Mouse (Mus musculus) testis, postnatal 10 days (tissue): ENCODE results near the gene Slc25a27.

Source experiments
- DNase-seq: peaks from one replicate; pipeline ENCODE4 v3.0.0; 2021; ENCODE audit warnings: low spot score

Slc25a27 gene

DNA sequence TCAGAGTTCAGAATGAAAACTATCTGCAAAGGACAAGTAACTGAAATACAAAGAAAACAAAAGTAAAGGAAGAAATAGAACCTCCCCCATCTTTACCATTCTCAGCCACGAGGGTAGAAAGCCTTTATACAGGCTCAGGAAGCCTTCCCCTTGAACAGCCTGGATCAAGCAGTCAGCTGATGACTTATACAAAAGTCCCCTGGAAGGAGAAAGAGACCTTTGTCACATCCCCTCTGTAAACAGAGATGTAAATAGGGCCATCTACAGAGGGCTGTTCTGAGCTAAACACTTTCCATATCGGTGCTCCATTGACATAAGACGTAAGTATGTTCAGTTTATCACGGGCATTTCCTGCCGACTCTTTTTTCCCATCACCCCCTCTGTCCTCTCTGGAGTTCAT is 20.1 kb downstream of the Slc25a27 start:
- DNase-seq: peak; percentile 3

DNA sequence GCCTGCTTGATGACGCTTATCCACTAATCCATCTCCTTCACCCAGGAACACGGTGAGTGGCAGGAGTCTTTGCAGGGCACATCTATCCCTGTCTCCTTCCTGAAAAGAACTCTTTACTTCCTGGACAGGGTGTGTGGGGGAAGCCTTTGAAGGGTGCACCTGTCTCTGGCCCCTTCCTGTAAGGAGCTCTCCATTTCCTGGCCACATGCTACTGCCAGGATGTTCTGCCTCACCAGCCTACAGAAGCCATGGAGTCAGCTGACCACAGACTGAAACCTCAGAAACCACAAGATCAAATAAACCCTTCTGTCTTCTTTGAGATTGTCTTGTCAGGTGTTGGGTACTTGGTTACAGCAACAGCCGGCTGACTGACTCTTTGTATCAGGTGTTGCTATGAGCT is 21.9 kb downstream of the Slc25a27 start:
- peak; percentile 23 for DNase-seq

DNA sequence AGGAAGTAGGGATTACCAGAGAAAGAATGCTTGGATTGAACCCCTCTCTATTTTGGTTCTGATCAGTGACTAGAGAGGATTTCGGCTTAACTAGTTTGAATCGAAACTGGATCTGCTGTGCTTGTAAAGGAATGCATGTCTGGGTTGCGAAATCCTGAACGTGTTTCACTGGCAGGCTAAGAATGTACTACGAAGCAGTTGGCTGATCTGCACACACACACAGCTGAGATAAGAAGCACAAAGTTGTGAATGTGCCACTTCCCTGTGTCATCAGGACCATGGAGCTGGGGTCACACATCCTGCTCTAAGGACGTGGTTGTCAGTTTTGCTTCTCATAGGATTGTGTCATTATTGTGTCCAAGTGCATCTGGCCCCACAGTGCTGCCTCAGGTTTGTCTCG is 22.6 kb downstream of the Slc25a27 start:
- DNase-seq: no peak

DNA sequence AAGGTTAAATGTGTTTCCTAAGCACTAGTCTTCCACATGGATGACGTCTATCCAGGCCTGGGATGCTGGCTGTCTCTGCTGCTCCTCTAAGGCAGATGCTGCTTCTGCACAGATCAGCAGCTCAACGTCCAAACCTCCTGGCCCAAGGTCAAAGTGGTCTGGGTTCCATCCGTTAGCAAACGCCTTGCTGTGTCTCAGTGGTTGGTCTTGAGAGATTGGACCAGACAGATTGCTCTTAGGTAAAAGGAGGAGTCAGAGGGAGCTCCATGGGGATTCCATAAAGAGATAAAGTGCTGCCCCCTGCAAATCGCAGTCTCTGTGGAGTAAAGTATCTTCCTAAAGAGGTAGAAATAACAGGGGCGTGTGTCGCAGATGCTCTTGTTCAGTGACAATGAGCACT is 23.8 kb downstream of the Slc25a27 start:
- no peak for DNase-seq

DNA sequence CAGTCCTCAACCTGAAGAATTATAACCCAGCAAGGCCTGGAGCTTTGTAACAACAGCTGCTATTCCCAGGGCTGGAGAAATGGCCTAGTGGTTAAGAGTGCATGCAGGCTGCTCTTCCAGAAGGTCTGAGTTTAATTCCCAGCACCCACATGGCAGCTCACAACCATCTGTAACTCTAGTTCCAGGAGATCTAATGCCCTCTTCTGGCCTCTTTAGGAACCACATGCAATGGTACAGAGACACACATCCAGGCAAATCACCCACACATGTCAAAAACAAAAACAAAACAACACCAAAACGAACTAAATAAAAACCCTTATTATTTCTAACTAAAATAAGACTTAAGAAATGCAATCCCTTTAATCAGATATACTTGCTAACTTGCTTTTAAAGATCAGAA is 26.2 kb downstream of the Slc25a27 start:
- no peak for DNase-seq

DNA sequence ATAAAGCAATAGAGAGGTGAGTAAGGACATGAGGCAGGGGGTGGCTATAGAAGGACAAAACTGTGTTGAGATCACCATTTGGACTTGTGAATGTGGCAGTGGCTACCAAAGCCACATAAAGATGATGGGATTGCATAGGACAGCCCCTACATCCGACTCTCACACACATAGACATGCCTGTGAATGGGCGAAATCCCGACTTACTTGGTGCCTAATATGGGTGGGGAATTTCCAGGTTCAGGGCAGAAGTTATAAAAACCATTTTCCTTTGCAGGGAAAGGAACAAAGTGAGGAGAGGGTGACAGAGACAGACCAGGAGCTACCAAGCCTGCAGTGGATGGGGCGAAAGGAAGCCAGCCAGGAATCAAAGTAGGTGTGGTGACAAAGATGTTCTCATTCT is 29.9 kb downstream of the Slc25a27 start:
- no peak for DNase-seq

DNA sequence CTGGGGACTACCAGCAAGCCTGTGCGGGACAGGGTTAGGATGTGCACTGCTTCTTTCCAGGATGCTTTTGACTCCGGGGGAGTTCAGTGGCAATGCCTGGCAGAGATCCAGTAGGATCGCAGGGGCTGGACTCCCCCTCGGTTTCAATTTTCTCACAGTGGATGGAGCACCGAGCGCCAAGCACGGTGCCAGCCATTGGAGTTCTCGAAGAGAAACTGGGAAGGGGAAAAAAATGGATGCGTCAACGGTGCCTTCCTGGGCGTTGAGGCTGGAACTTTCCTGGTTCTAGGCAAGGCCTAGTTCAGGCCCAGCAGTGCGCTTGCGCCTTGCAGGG is 36.6 kb downstream of the Slc25a27 start:
- no peak for DNase-seq

DNA sequence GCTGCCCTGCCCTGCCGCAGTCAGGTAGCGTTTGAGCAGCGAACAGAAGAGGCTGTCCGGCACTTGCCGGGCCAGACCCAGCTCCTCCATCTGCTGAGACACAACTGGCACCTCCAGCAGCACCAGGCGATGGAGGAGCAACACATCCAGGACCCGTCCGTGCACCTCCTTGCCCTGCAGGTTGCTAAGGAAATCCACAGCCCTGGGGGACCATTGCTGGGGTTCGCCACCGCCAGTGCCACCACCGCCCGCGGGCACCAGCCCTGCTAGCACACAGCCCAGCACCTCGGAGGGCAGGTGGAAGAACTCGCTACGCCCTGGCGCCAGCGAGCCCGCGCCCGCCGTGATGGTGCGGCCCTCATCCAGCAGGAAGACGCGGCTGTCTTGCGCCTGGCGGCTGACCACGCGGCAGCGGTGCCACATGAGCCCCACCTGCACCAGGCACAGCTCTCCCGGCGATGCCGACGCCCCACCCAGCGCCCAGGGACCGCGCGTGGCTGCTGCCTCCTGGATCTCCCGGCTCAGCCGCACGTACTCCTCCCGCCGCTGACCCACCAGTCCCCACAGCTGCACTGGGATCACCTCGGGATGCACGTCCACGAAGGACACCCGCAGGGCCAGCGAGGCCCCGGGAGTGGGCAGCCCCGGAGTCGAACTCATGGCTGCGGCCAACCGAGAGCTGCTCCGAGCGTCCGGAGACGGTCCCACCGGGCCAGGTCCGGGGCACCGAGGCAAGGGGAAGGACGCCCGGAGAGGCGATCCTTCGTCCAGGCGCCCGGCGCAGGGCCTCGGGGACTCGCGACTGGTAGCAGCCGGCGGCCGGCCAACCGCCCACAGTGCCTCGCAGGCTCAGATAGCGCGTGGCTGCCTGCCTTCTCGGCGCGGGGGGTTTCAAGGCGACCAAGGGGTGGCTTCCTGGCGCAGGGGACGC is 37.3 kb downstream of the Slc25a27 start, which contains the start of gene Tdrd6:
Gene Tdrd6, minus strand, starts transcription at position 804 of the 931 bp plus-strand sequence.
- peak; percentile 47 for DNase-seq

DNA sequence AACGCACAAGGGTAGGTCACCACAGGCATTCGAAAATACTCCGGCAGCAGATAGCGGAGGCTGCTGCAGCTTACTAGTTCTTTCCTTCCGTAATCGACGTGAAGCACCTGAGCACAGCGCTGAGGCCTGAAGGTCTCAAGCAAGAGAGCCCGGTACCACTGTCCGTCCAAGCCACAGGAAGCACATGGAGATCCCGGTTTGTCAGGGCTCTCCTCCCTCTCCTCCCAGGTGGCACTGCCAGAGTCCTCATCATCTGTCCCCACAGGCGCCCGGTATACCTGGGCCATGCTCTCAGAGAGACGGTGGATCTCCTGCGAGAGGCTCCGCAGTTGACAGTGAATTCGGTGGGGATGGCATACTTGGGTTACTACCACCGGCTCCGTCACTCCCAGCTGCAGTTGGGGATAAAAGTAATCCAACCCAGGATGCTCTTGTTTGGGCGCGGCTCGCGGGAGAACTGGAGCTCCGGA is 38.0 kb downstream of the Slc25a27 start:
- no peak for DNase-seq

DNA sequence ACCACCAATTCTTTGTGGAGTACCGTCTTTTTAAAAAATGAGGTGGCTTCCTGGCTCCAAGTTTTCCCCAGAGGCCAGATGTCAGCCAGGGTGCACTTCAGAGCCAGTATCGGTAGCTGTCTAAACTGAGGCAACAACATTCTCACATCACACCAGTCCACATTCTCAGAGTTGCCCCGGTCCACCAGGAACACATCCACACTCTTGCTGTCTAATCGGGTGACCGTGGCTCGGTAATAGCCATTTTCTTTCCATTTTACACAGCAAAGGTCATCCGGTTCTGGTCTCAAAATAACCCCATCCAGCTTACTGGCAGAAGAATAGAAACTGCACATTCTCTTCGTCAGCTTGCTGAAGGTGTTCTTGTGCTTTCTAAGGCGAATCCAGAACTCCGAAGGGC is 38.8 kb downstream of the Slc25a27 start:
- no peak for DNase-seq

DNA sequence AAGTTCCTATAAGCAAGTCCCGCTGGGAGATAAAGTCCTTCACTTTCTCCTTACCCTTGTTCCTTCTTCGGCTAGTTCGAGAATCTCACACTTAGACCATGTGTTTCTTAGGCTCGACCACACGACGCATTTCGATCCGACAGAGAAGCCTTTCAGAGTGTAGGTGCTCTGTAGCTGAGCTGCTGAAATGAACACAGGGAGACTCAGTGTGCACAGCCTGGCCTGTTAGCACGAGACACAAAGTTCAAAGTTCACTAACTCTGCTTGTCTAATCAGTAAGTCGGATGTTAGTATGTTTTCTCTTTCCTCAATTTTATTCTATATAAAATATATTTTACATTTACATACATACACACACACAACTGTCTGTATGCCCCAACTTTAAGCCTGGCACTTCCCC is 44.9 kb downstream of the Slc25a27 start:
- DNase-seq: no peak

DNA sequence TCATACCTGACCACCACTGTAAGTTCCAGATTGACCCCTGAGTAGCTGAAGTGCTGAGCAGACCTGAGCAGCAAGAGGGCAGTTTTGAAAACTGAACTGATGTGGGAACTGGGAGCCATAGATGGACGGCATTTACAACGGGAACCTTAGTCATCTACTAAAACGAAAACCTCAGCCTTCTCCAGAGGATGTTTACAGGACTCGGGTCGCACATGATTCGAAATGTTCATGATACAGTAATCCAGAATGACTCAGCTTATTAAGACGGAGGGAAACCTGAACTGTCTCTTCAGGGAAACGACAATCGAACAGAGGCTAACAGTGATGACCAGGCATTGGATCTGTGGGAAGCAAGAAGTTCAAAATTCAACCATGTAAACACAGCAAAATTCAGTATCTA is 47.9 kb downstream of the Slc25a27 start:
- no peak for DNase-seq

DNA sequence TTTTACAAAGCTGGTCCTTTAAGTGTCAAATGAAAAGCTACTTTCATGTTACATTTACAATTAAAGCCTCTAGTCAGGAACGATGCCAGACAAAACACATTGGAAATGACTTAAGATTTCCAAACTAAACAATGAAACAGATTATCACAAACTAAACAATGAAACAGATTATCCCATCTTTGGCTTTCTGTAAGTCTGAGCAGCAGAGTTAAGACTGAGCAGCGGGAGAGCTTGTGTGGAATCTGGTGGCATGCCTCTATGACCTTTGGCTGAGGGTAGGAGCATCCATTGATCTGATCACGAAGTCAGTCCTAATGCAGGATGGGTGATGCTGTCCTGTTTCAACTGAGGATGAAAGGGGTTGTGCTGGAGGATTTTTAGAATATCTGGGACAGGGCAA is 54.8 kb downstream of the Slc25a27 start:
- no peak for DNase-seq

DNA sequence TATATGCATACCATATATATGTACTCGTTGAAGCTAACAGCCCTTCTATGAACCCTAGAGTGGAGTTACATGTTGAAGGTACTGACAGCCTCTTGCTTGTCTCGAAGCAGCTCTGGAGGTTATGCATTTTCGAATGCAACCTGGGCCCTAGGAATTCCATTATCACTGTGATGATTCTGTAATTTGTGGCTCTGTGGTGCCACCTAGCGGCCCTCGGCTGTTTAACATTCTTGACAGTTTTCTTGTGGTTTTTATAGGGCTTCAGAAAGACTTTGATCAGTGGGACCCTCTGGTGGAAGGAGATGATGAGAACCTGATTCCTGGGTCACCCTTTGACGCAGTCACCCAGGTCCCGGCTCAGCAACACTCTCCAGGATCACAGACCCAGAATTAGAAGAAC is 55.4 kb downstream of the Slc25a27 start:
- DNase-seq: peak; percentile 68

DNA sequence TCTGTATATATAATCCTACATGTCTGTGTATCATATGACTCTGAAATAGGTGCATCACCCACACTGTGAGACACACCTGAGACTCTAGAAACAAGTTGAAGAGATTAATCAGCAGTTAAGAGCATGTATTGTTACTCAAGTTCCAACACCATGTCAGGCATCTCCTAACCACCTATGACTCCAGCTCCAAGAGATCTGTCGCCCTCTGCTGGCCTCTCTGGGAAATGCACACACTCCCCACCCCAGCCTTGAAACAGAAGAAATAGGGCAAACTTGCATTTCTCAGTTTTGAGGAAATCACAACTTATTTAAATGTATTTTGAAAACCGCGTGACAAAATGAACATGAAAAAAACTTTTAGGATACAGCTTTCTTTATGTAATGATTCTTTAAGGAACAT is 60.3 kb downstream of the Slc25a27 start:
- peak; percentile 88 for DNase-seq

DNA sequence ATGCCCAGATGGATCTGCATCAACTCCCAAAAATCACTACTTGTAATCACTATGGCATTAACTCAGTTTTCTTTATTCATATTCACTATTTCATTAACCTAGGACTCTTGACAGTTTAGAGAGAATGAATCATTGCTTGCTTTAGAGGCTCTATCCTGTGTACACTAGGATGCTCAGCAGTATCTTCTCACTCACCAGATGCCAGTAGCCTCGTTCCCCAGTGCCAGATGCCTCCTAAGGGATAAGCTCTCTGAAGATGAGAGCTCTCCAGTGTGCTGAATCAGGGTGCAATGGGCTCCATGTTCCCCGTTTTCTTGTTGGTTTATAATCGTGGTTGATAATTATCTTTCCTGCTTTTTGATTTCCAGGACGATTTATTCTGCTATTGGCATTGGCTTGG is 68.3 kb downstream of the Slc25a27 start:
- no peak for DNase-seq

DNA sequence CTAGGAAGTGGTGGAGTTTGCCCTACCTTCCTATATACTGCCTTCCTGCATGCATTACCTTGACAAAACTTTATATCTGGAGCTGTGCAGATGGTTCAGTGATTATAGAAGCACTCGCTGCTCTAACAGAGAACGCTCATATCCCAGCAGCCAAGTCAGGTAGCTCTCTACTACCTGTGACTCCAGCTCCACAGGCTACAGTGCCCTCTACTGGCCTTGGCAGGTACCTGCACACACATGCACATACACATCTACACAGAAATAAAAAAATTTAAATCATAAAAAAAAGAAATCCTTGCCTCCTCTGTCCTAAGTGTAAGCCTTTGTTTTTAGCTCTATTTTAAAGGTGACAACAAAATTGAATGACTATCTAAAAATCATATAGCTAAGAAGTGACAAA is 69.3 kb downstream of the Slc25a27 start:
- no peak for DNase-seq

DNA sequence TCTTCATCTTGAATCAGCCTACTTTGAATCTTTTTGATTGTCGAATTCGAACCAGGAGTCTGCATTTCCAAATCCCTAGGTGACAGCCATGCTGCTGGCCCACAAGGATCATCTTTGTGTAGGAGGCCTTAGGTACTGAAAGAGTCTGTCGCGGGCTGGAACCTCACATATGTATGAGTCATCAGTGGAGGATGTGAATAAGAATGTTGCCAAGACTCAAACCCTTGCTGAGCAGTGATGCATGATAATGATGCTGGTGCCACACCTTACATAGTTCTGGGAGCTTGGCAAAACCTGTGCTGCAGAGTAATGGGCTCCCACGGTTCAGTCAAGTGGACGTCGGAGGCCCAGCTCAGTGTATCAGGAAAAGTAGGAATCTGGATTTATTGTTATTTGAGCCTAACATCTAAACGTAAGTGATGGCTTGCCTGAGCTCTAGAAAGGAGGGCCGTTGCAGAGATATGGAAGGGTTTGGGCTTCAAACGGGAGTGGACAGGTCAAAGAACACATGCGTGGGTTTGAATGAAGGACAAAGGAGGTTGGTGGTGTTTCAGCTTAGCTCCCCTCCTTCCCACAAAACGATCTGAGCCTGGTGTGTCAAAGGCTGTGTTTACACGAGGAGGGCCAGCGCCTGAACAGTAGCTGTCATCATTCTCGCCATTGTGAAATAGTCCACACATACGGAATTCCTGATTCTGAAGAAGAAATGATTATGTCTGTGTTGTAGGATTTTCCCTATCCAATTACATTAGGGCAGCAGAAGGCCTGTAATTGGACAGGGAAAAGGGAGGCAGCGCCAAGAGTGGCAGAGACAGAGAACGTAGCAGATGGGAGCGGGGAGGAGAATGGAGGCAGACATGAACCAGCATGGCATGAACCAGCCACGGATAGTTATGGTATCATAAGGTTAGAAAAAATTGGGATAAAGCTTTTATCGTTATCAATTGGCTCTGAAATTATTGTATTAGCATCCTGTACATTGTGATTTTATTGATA is 74.4 kb downstream of the Slc25a27 start:
- DNase-seq: no peak
